Comparison of ENCODE assay signal across 8 mouse cellular contexts in the genomic region with DNA sequence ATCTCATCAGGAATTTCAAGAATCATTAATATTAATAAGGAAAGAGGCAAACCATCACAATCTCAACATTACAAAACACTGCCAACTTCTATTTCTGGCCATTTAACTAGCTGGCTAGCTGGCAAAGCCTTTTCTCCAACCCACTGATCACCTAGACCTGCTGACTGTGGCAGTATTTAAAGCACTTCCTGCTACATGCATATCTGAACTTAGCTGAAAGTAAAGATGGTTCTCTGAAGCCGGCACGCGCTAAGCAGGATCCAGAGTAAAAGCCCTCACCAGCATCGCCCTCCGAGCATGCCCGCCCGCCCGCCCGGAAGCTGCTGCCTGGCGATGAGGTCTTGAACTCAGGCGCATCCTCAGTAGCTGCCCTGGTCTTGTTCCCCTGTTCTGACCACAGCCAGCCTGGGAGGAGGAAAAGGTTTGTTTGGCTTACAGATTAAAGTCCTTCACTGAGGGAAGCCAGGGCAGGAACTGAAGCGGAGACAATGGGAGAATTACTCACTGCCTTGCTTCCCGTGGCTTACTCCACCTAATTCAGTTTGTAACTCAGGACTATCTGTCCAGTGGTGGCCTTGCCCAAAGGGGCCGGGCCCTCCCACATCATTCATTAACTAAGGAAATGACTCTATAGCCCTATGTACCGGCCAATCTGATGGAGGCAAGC. TPM values are rescaled to one million over a fixed set of nuclear protein-coding genes. Genes with fewer than 3 reads are reported as not detected.
DNase-seq lines count a peak whose midpoint lies in the region.
"Had no signal": no experiment of that assay in that cellular context is flagged by ENCODE, and none has a peak within 500 bp of the region (broad histone marks: within the 10 kb centered on the region; RNA-seq: fewer than 3 reads in every experiment).

No protein-coding gene starts in this region.

- DNase-seq in T-cell, adult 2 months (ENCODE audit: low spot score), result peak; percentile 27
- DNase-seq in heart, adult 18-20 months, result peak; percentile 39 to 68
- peak; percentile 75 to 78 for DNase-seq in kidney, adult 8-10 months
- peak; percentile 70 for DNase-seq in lung, postnatal 36 days
- no peak for DNase-seq in cerebellum, postnatal 25 days
- DNase-seq in gastrocnemius, adult 18-20 months (ENCODE audit: low spot score), result no peak
- no peak for DNase-seq in urinary bladder, adult 2 months (ENCODE audit: low spot score)

RNA-seq across cellular contexts. Expression of gene Chn2, which starts 18.1 kb away (rescaled TPM):
- 1 to 10 TPM; 2.7 to 3.3 TPM for total RNA-seq in heart, adult 18-20 months (2021)
- under 1 TPM; 0.69 to 0.73 TPM for total RNA-seq in gastrocnemius, adult 18-20 months (2021)
- polyA plus RNA-seq in urinary bladder, adult 2 months (2012; rRNA removed), result 17.2 and 22.0 TPM in 2 replicates

RNA-seq across cellular contexts. Expression of gene Cpvl, which starts 42.8 kb away (rescaled TPM):
- not detected for total RNA-seq in heart, adult 18-20 months (2021)
- total RNA-seq in gastrocnemius, adult 18-20 months (2021), result not detected
- polyA plus RNA-seq in urinary bladder, adult 2 months (2012; rRNA removed), result not detected in 2 replicates
- polyA plus RNA-seq: hindbrain, embryonic 15.5 days had no signal

Comparison
In these comparisons a context has a peak if more than half of its experiments do, and no peak if none do; other contexts are left out.
1. DNase-seq: peak in T-cell, adult 2 months (single experiment), heart, adult 18-20 months (2 of 2), kidney, adult 8-10 months (2 of 2) and lung, postnatal 36 days (single experiment); none in cerebellum, postnatal 25 days (0 of 2), gastrocnemius, adult 18-20 months (single experiment) and urinary bladder, adult 2 months (single experiment).